Mouse (Mus musculus) layer of hippocampus, postnatal 14 days (tissue): ENCODE data around the gene Tbxas1. TPM values are rescaled to one million over a fixed set of nuclear protein-coding genes. Genes with fewer than 3 reads are reported as not detected.

Source experiments
- DNase-seq, 2 experiments: peaks; one replicate each; pipeline ENCODE4 v3.0.0; 2021 to 2022; ENCODE audit warnings: low spot score in 2 of 2, mixed read lengths in 1 of 2
- total RNA-seq, 2 experiments: library from RNA; stranded (reverse); gene quantifications; 2 replicates each; pipeline ENCODE4 v1.2.3; 2021

Tbxas1 gene
- total RNA-seq, 2 experiments from 2014 or later, result 1.9 to 3.1 TPM

- DNase-seq, result no peak
Measured at GRCm38 (mm10) chr6:38921095-38921809, 46.0 kb downstream of the Tbxas1 start.

GRCm38 (mm10) chr6:38921810-38922116, 46.6 kb downstream of the Tbxas1 start:
- DNase-seq, result no peak

- no peak for DNase-seq
Measured at GRCm38 (mm10) chr6:38922517-38922916, 47.3 kb downstream of the Tbxas1 start.

- no peak for DNase-seq
Measured at GRCm38 (mm10) chr6:38923450-38923849, 48.2 kb downstream of the Tbxas1 start.

GRCm38 (mm10) chr6:38923870-38924817, 48.9 kb downstream of the Tbxas1 start:
- no peak for DNase-seq

GRCm38 (mm10) chr6:38925719-38926118, 50.5 kb downstream of the Tbxas1 start:
- DNase-seq, result no peak

- no peak for DNase-seq
Measured at GRCm38 (mm10) chr6:38926135-38926962, 51.1 kb downstream of the Tbxas1 start.

GRCm38 (mm10) chr6:38926963-38927361, 51.8 kb downstream of the Tbxas1 start:
- no peak for DNase-seq

- DNase-seq, result no peak
Measured at GRCm38 (mm10) chr6:38928489-38928888, 53.3 kb downstream of the Tbxas1 start.

GRCm38 (mm10) chr6:38936009-38936408, 60.8 kb downstream of the Tbxas1 start:
- no peak for DNase-seq

GRCm38 (mm10) chr6:38938421-38938820, 63.2 kb downstream of the Tbxas1 start:
- peak in 1 of 2 experiments; percentile 18 for DNase-seq

GRCm38 (mm10) chr6:38939096-38939495, 63.9 kb downstream of the Tbxas1 start:
- no peak for DNase-seq

- DNase-seq, result peak in 1 of 2 experiments; percentile 34
Measured at GRCm38 (mm10) chr6:38941016-38941415, 65.8 kb downstream of the Tbxas1 start.

- no peak for DNase-seq
Measured at GRCm38 (mm10) chr6:38942771-38943170, 67.6 kb downstream of the Tbxas1 start.

- DNase-seq, result no peak
Measured at GRCm38 (mm10) chr6:38944392-38944791, 69.2 kb downstream of the Tbxas1 start.

- DNase-seq, result no peak
Measured at GRCm38 (mm10) chr6:38944826-38945225, 69.6 kb downstream of the Tbxas1 start.

- DNase-seq, result no peak
Measured at GRCm38 (mm10) chr6:38945681-38946080, 70.5 kb downstream of the Tbxas1 start.

GRCm38 (mm10) chr6:38947282-38947681, 72.1 kb downstream of the Tbxas1 start:
- no peak for DNase-seq

- no peak for DNase-seq
Measured at GRCm38 (mm10) chr6:38949683-38950161, 74.5 kb downstream of the Tbxas1 start.

GRCm38 (mm10) chr6:38950341-38950740, 75.1 kb downstream of the Tbxas1 start:
- no peak for DNase-seq

GRCm38 (mm10) chr6:38950838-38951237, 75.6 kb downstream of the Tbxas1 start:
- DNase-seq, result no peak
